Mouse (Mus musculus) adrenal gland, postnatal 36 days (tissue): ENCODE measurements around the gene Commd2. TPM values are rescaled to one million over a fixed set of nuclear protein-coding genes. Genes with fewer than 3 reads are reported as not detected.

Experiments used
- DNase-seq, 2 experiments: peaks; one replicate each; pipeline ENCODE4 v3.0.0; 2021; ENCODE audit warnings: mixed read lengths in 1 of 2
- microRNA-seq: library from miRNA; unstranded; fragments of <30 nt; microRNA quantifications from one replicate; pipeline ENCODE4 v1.2.0, GENCODE M21; 2021
- total RNA-seq, 2 experiments: library from RNA; stranded (reverse); gene quantifications; 2 replicates each; pipeline ENCODE4 v1.2.3; 2021

The Commd2 gene
- total RNA-seq, 2 experiments from 2014 or later: 26.9 to 33.3 TPM

DNA sequence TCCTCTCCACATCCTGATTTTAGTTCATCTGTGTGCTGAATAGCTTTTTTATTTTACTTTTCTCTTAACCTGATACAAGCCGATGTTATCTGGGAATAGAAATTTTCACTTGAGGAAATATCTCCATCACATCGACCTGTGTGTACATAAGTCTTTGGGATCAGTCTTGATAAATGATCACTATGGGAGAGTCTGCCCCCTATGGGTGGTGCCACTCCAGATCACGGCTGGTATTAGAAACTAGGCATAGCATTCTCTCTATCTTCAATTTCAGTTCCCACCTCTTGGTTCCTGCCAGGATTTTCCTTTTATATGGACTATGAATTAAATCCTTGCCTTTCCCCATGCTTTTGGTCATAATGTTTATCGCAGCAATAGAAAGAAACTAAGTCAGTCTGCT is 31.8 kb downstream of the Commd2 start:
- peak; percentile 30 to 66 for DNase-seq

DNA sequence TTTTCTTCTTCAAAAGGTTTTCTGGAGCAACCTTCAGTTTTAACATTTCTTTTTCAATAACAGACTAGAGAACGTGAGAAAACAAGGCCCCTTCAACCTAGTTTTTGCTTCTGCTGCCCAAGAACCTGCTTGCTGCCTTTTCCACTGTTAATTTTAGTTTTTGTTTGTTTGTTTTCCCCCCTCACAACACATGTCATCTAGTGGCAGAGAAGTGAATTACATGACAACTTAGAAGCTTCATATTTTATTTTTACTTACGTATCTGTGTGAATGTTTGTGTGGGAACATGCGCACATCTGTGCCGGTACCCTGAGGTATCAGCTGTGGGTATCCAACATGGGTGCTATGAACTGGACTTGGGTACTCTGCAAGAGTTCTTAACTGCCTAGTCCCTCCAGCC is 35.9 kb downstream of the Commd2 start:
- DNase-seq: no peak

DNA sequence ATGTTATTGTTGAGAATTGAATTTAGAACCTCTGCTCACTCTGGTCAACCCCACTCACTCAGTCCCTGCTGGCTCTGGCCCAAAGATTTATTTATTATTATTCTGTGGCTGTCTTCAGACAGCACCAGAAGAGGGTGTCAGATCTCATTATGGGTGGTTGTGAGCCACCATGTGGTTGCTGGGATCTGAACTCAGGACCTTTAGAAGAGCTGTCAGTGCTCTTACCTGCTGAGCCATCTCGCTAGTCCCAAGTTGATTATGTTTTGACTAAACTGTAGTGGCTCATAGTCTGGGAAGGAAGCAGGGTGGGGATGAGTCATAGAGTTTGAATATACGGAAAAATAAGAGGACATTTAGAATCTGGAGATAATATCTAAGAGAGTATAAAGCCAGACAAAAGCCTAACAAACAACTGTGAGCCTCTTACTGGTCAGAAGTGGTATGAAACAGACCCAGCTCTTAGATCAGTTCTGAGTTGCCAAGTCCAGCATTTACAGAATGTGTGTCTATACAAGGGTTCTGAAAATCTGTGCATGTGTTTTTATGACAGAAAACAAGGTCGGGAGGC is 39.0 kb downstream of the Commd2 start:
- no peak for DNase-seq

DNA sequence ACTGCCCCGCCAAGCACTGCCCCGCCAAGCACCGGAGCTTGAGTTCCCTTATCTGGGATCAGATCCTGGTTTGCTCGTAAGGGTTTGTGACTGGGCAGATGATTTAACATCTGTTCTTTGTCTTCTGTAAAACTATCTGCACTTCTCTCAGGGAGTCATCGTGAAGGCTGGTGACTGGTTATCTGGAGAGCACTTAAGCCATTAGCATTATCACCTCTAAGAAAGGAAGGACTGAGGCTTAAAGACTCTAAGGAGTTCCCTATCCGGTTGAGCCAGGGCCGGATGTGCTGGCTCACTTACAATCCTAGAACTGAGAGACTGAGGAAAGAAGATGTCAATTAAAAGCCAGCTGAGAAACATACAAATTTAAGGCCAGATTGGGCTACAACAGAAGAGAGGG is 39.7 kb downstream of the Commd2 start:
- no peak for DNase-seq

DNA sequence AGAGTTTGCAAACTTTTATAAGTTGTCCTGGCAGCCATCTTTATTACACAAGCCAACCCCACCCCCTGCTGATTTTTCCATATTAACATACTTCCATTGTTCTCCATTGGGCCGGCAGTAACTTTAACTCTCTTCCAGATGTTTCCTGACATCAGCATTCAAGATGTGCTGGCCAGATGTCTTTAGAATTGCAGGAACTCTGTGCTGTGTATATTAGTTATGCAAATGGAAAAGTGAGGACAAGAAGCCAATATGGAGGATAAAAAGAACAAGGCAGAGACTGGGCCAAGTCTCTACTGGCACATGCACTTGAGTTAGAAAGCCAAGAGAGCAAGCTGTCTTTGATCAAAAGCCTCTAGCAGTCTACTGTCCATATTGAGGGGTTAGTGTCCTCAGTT is 46.9 kb downstream of the Commd2 start:
- no peak for DNase-seq

DNA sequence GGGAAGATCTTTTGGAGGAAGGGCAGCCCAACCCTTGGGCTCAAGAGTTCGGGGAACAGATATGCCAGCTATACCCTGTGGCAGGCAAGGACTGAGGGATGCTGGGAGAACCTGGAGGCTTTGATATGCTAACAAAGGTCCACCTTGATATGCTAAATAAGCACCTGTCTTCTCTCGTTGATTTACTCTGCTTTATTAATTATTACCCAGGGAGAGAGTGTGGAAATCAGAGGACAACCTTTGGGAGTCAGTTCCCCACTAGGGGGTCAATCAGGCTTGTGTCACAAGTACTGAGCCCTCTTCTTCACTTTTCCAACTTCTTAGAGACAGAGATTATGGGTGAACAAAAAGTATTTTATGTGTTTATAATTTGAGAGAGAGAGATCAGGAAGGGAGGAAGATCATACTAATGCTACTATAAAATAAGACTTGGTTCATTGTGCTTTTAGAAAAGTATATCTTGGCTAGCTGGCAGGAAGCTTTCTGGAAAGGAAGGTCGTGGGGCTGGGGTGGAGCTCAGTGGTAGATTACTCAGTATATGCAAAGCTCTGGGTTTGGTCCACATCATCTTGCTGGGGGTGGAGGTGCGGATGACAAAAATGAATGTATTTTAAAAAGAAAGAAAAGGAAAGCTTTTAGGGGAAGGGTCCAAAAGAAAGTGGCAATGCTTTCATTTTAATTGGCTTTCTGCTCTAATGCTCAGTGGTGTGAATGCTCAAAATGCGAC is 47.5 kb downstream of the Commd2 start:
- DNase-seq: no peak

DNA sequence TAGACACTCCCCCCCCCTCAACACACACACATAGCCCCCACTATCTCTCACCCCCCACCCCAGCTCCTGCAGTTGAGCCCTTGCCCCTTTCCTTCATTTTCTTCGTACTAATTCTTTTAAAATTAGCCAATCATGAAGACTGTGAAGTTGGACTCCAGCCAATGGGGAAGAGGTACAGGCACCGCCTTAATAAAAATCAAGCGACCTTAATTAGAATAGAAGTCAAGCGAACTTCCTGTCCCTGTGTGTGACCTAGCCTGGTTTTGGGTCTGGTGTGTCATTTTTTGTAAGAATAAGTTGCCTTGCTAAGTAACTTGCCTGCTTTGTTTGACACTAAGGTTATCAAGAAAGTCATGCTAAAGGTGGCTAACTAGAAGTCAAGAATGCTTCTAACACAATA is 48.9 kb downstream of the Commd2 start:
- no peak for DNase-seq

DNA sequence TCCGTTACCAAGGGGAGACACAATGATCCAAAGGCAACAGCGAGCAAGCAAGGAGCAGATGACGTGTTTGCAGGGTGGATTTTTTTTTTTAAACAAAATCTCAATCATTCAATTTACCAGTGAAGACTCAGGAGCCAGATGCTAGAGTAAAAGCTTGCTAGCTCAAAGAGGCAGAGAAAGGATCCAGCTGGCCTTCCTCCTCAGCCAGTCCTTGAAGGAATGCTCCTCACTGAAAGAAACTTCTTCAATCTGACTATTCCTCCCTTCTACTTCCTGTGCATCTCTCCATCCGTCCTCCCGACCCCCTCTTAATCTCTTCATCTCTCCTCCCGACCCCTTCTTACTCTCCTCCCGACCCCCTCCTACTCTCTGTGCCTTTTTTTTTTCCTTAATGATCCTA is 54.9 kb downstream of the Commd2 start:
- no peak for DNase-seq

DNA sequence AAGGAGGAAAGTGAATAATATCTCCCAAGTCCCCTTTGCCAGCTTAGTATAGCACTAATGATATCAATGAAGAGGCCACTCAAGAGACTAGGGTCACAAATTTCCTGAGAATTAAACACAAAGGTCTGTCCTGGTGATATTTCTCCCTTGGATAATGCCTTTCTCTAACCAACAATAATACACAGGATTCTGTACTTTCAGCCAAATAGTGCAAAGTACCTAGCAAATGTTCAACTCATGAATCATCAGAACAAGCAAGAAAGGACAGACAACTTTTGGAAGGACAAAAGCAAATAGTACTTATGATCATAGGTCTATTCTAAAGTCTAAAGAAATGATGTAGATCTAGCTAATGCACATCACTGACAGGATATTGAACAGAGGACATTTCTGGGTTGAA is 56.0 kb downstream of the Commd2 start:
- DNase-seq: no peak

Small RNAs within 50 kb of the gene (microRNA-seq; reads per million reads assigned to microRNA genes)
- gene Mir6377: not detected

Other genes with a start within 250 kb of the Commd2 start
- gene Tm4sf4, start 226.4 kb downstream of the Commd2 start, total RNA-seq: 1 to 10 TPM in 1 of 2 experiments, under 1 TPM in 1; 0.99 to 2.5 TPM
- 10 to 100 TPM; 42.9 to 48.9 TPM for gene Wwtr1, start 75.8 kb downstream of the Commd2 start, total RNA-seq
- not detected for gene Ankub1, start 41.1 kb upstream of the Commd2 start, total RNA-seq
- 100 to 1,000 TPM in 1 of 2 experiments, 10 to 100 TPM in 1; 80.9 to 115 TPM for gene Rnf13, start 84.3 kb upstream of the Commd2 start, total RNA-seq
- 10 to 100 TPM; 55.7 to 60.1 TPM for gene Pfn2, start 196.4 kb upstream of the Commd2 start, total RNA-seq